Mouse (Mus musculus) left cerebral cortex, postnatal 25 days (tissue): ENCODE measurements around the gene Olfr1381. TPM values are rescaled to one million over a fixed set of nuclear protein-coding genes. Genes with fewer than 3 reads are reported as not detected.
"Not testable (repeated sequence)": the region's sequence is repeated elsewhere in the genome, so short reads cannot be mapped to it uniquely, and the experiment has no call there.

ENCODE experiments used
- DNase-seq, 2 experiments: peaks; one replicate each; pipeline ENCODE4 v3.0.0; 2022; ENCODE audit warnings: low spot score in 2 of 2, mixed read lengths in 1 of 2
- intact Hi-C: fragments of 180-260 bp; cut with DNase I; formaldehyde crosslinking; loops from one replicate; pipeline ENCODE4 v1.15.1; 2025
- total RNA-seq, 2 experiments: library from RNA; stranded (reverse); gene quantifications; 2 replicates each; pipeline ENCODE4 v1.2.3; 2021

Gene Olfr1381
- not detected for total RNA-seq

GRCm38 (mm10) chr11:49543149-49543548, at the start of gene Olfr1381:
Olfr1381 (plus strand) TSS chr11:49543449.
- DNase-seq, intact Hi-C loops: not testable (repeated sequence)

GRCm38 (mm10) chr11:49518086-49518485, 25.2 kb upstream of the Olfr1381 start:
- intact Hi-C loops: loop anchor here (5.0 kb wide), 1 partner anchor 191 kb away; no protein-coding TSS in a partner anchor
- peak; percentile 10 to 72 for DNase-seq

DNA sequence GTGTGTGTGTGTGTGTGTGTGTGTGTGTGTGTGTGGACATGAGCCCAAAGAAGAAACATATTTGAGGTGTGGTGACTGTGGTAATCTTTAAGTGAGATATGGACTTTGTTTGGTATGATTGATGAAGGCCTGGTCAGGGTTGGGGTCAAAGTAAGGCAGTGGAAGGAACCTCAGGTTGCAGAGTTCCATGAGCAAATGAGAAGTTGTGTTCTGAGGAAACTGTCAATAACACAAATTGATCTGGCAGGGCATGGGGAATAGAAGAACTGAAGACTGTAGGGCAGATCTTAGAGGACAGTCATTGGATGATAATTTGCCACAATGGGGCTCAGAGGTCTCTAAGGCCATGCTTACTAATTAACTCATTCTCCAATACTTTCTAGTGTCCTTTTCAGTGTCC, 23.9 kb upstream of the Olfr1381 start, which contains the start of gene Olfr1383:
TSS of gene Olfr1383 (plus strand) at position 301 of the 400 bp plus-strand sequence.
- no peak for DNase-seq
- intact Hi-C loops: loop anchor here (5.0 kb wide), 1 partner anchor 192 kb away; no protein-coding TSS in a partner anchor

DNA sequence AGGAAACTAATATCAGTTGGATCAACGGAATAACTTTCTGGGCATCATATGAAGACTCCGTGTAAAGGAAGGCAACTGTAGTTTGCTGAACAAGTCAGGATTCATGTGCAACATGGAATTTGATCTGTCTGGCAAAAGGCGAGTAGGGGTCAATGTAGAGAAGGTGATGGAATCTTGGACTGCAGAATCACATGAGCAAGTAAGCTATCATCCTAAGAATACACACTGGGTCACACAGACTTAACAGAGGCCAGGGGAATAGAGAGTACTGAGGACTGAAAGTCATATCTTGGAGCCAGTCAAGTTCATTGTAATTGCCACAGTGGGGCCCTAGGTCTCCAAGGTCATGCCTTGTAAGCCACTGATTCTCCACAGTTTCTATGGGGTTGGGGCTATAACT, 15.3 kb upstream of the Olfr1381 start, which contains the start of gene Olfr1382:
TSS of gene Olfr1382 (plus strand) at position 301 of the 400 bp plus-strand sequence.
- no peak for DNase-seq
- intact Hi-C loops: loop anchor here (10.0 kb wide), 1 partner anchor 353 kb away; no protein-coding TSS in a partner anchor

DNA sequence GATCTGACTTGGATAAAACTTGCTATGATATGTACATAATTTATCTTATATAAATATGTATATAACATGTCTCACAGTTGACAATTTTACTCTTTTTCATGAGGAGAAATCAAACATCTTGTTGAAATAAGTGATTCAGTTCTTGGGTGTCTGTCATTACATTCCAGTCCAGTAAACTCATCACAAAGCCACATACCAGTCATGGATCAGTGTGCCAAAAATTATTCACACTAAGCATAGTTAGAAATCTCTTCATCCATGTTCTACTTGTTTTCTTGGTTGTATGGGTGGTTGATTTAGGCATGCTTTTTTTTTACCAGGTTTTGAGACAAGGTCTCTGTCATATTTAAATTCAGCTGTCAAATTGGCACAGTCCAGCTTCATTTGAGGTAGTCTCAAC, 10.5 kb upstream of the Olfr1381 start:
- intact Hi-C loops: loop anchor here (10.0 kb wide), 1 partner anchor 258 kb away; the partner anchor contains the start of gene Olfr1393
- no peak for DNase-seq

DNA sequence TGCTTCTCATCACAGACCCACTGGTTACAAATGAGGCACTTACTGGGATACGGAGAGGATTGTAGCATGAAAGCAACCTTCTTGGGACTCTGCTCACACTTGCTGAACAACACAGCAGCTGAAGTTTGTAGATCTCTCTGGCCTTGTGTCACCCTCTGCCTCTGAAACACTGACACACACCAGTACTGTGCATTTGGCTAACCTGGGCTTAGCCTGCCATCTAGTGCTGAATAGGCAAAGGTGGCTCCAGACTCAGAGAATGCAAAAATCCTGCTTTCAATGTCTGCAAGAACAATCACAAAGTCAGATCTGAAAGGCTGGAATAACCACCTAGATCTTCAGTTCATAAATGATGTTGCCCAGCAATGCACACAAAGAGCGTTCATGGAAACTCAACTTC, 6.6 kb upstream of the Olfr1381 start:
- intact Hi-C loops: loop anchor here (5.0 to 10.0 kb wide), 2 partner anchors 262 to 344 kb away; partner anchors contain the start of gene Olfr1393

GRCm38 (mm10) chr11:49554033-49554432, 10.8 kb downstream of the Olfr1381 start:
- intact Hi-C loops: loop anchor here (5.0 kb wide), 1 partner anchor 682 kb away; the partner anchor contains the start of gene Irgm1

More for the DNA sequence above, 6.6 kb upstream of the Olfr1381 start:
- peak; percentile 51 to 73 for DNase-seq

DNA sequence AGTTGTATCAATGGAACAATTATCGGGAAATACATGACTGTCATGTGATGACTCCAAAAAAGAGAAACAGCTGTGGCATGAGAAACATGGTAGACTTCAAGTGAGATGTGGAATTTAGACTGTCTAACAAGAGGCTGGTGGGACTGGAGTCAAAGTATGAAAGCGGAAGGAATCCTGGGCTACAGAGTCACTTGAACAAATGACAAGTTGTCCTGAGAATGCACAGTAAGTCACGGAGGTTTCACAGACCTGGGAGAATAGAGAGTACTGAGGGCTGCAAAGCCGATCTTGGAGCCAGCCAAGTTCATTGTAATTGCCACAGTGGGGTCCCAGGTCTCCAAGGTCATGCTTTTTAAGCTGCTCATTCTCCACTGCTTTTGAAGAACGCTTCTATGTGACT, 13.3 kb downstream of the Olfr1381 start, which contains the start of gene Olfr1380:
TSS of gene Olfr1380 (plus strand) at position 301 of the 400 bp plus-strand sequence.
- intact Hi-C loops, DNase-seq: not testable (repeated sequence)

More at GRCm38 (mm10) chr11:49554033-49554432, 10.8 kb downstream of the Olfr1381 start:
- DNase-seq: peak; percentile 9 to 28

GRCm38 (mm10) chr11:49575054-49575453, 31.8 kb downstream of the Olfr1381 start:
- intact Hi-C loops: loop anchor here (10.0 kb wide), 1 partner anchor 1590 kb away; no protein-coding TSS in a partner anchor
- not testable (repeated sequence) for DNase-seq

DNA sequence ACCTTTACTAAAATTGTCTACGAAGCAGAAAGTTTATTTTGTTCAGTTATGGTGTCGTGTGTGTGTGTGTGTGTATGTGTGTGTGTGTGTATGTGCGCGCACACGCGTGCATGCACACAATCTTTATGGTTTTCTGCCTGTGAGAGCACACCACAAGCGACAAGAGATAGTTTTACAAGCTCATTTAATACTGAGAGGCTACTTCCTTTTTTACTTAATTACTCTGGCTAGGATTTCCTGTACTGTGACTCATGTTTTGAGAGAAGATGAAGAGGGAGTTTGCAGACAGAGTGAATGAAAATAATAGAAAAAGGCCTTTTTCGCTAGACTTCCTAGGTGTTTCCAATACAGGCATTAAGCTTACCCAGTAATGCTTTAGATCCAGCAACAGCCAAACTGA, 37.2 kb downstream of the Olfr1381 start:
- intact Hi-C loops, DNase-seq: not testable (repeated sequence)

DNA sequence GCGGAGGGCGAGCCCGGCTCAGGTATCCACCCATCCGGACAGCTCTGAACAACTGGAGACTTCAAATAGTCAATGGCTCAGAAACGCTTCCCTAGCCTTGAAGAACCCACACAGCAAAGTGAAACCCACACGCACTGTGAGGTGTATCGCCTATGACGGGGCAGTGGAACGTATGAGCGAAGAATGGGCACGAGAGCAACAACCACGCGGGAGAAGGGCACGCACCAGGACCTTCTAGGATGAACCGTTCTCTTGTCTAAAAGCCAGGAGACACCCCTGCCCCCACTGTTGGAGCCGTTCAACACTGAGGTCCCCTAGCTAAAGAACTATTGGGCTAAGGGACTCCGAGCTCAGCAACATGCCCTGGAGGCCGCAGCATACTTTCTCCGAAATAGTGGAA, 47.0 kb downstream of the Olfr1381 start:
- no peak for DNase-seq

GRCm38 (mm10) chr11:49597149-49597548, 53.9 kb downstream of the Olfr1381 start:
- DNase-seq, intact Hi-C loops: not testable (repeated sequence)

More for the DNA sequence above, 47.0 kb downstream of the Olfr1381 start:
- intact Hi-C loops: no loop called here

Other genes starting within 250 kb of the Olfr1381 start
- not detected for gene Olfr10, start 238.7 kb upstream of the Olfr1381 start, total RNA-seq
- not detected for gene Olfr1391, start 220.7 kb upstream of the Olfr1381 start, total RNA-seq
- gene Olfr1390, start 208.3 kb upstream of the Olfr1381 start, total RNA-seq: not detected
- gene Olfr1389, start 120.4 kb upstream of the Olfr1381 start, total RNA-seq: not detected
- under 1 TPM; 0.18 to 0.34 TPM for gene Olfr1388, start 106.8 kb upstream of the Olfr1381 start, total RNA-seq
- gene Olfr1387, start 88.1 kb upstream of the Olfr1381 start, total RNA-seq: not detected
- gene Olfr1386, start 78.4 kb upstream of the Olfr1381 start, total RNA-seq: not detected
- gene Olfr1385, start 54.4 kb upstream of the Olfr1381 start, total RNA-seq: not detected
- gene Olfr1384, start 36.7 kb upstream of the Olfr1381 start, total RNA-seq: not detected
- not detected for gene Olfr1383, start 23.8 kb upstream of the Olfr1381 start, total RNA-seq
- not detected for gene Olfr1382, start 15.2 kb upstream of the Olfr1381 start, total RNA-seq
- gene Olfr1380, start 13.4 kb downstream of the Olfr1381 start, total RNA-seq: not detected
- 1 to 10 TPM; 2.3 to 2.6 TPM for gene Flt4, start 65.8 kb downstream of the Olfr1381 start, total RNA-seq
- under 1 TPM in 1 of 2 experiments, not detected in 1; 0.78 TPM for gene Scgb3a1, start 120.2 kb downstream of the Olfr1381 start, total RNA-seq
- 10 to 100 TPM; 44.7 to 51.6 TPM for gene Cnot6, start 169.3 kb downstream of the Olfr1381 start, total RNA-seq